Mouse (Mus musculus) sigmoid colon, adult 10 weeks (tissue): ENCODE measurements around the gene Zfp759. TPM values are rescaled to one million over a fixed set of nuclear protein-coding genes. Genes with fewer than 3 reads are reported as not detected.

Experiments
- polyA plus RNA-seq: library from polyadenylated mRNA; stranded (reverse); fragments of 350-450 nt; fragmentation: Illumina TruSeq; extraction: RNeasy Lipid Tissue Mini Kit (QIAGEN cat#74804); gene quantifications from one replicate; pipeline ENCODE4 v1.2.3, GENCODE M21; 2014; ENCODE audit warnings: low read depth, low replicate concordance

Gene Zfp759
- polyA plus RNA-seq: 27.6 TPM

GRCm38 (mm10) chr13:67121360-67121759, at the start of gene Zfp759:
Gene Zfp759 (plus strand): TSS chr13:67121660.

GRCm38 (mm10) chr13:67097876-67098275, 23.6 kb upstream of the Zfp759 start, which contains the start of gene Zfp708:
Gene Zfp708 (minus strand): TSS chr13:67097976.

GRCm38 (mm10) chr13:67108194-67108820, 13.2 kb upstream of the Zfp759 start, which contains the start of gene Gm28557:
Gene Gm28557 (minus strand): TSS chr13:67108604.

GRCm38 (mm10) chr13:67116163-67116562, 5.3 kb upstream of the Zfp759 start, which contains the start of gene Rslcan18:
Gene Rslcan18 (minus strand): TSS chr13:67116263.

GRCm38 (mm10) chr13:67172991-67173722, 51.7 kb downstream of the Zfp759 start, which contains the start of gene Rsl1:
Gene Rsl1 (plus strand): TSS chr13:67173182.

Other genes with a start within 250 kb of the Zfp759 start
- 13.6 TPM for gene Gm10767, start 216.7 kb upstream of the Zfp759 start, polyA plus RNA-seq
- 12.5 TPM for gene Zfp712, start 60.5 kb upstream of the Zfp759 start, polyA plus RNA-seq
- gene Zfp708, start 23.7 kb upstream of the Zfp759 start, polyA plus RNA-seq: 17.0 TPM
- 9.9 TPM for gene Gm28557, start 13.1 kb upstream of the Zfp759 start, polyA plus RNA-seq
- gene Rslcan18, start 5.4 kb upstream of the Zfp759 start, polyA plus RNA-seq: 1.6 TPM
- gene Rsl1, start 51.5 kb downstream of the Zfp759 start, polyA plus RNA-seq: 33.6 TPM
- gene Zfp455, start 72.8 kb downstream of the Zfp759 start, polyA plus RNA-seq: 12.7 TPM
- gene Zfp458, start 156.8 kb downstream of the Zfp759 start, polyA plus RNA-seq: 11.1 TPM
- 2.4 TPM for gene Zfp457, start 184.8 kb downstream of the Zfp759 start, polyA plus RNA-seq
- gene Zfp595, start 210.9 kb downstream of the Zfp759 start, polyA plus RNA-seq: 42.2 TPM
- 1.4 TPM for gene Gm28044, start 238.9 kb downstream of the Zfp759 start, polyA plus RNA-seq
- 27.4 TPM for gene Zfp953, start 238.9 kb downstream of the Zfp759 start, polyA plus RNA-seq